Mouse (Mus musculus): ENCODE measurements around the gene Pheta1. TPM values are rescaled to one million over a fixed set of nuclear protein-coding genes. Genes with fewer than 3 reads are reported as not detected.
"Not testable (repeated sequence)": the region's sequence is repeated elsewhere in the genome, so short reads cannot be mapped to it uniquely, and the experiment has no call there.

The Pheta1 gene
- polyA plus RNA-seq, 1 experiment from 2014 or later = 48.1 TPM

GRCm38 (mm10) chr5:121847269-121847668, 1.5 kb upstream of the Pheta1 start:
- Histone ChIP-seq H3K27me3 (peaks cover 28% of the 10 kb centered on the region), H3K36me3 (peaks cover 17% of the 10 kb centered on the region), H3K4me1 (peaks cover 16% of the 10 kb centered on the region)
- not testable (repeated sequence) for ATAC-seq (ENCODE audit: insufficient number of reproducible peaks, insufficient read depth, low FRiP score, low TSS enrichment); H3K27ac ChIP-seq; H3K9me3 ChIP-seq; H3K4me2 ChIP-seq (replicated peaks); H3K4me3 ChIP-seq; H3K9ac ChIP-seq
- 80% methylated on average over 3 of the region's 3 CpGs for WGBS

GRCm38 (mm10) chr5:121848035-121848519, 707 bp upstream of the Pheta1 start:
- H3K4me3 ChIP-seq = peak overlapping the region; percentile 83
- peaks cover 25% of the 10 kb centered on the region for H3K36me3 ChIP-seq
- H3K27ac ChIP-seq = peak overlapping the region; percentile 84
- no peaks in the 10 kb centered on the region for H3K9me3 ChIP-seq
- no peak for ATAC-seq (ENCODE audit: insufficient number of reproducible peaks, insufficient read depth, low FRiP score, low TSS enrichment)
- WGBS = under 1% methylated on average over 17 of the region's 17 CpGs
- peak overlapping the region; percentile 71 for H3K4me2 ChIP-seq (replicated peaks)
- peaks cover 23% of the 10 kb centered on the region for H3K27me3 ChIP-seq
- H3K9ac ChIP-seq = peak overlapping the region; percentile 50
- H3K4me1 ChIP-seq = peaks cover 16% of the 10 kb centered on the region

- ATAC-seq (ENCODE audit: insufficient number of reproducible peaks, insufficient read depth, low FRiP score, low TSS enrichment) = no peak
- peak overlapping the region; percentile 71 for H3K4me2 ChIP-seq (replicated peaks)
- no peak overlapping the region for H3K27ac ChIP-seq
- H3K36me3 ChIP-seq = peaks cover 41% of the 10 kb centered on the region
- peaks cover 8% of the 10 kb centered on the region; the same call in 1 of the 2 replicates for H3K27me3 ChIP-seq
- peaks cover 16% of the 10 kb centered on the region for H3K4me1 ChIP-seq
- H3K9ac ChIP-seq = peak overlapping the region; percentile 80
- WGBS = 38% methylated on average over 20 of the region's 20 CpGs
- H3K4me3 ChIP-seq = peak overlapping the region; percentile 83
- no peaks in the 10 kb centered on the region for H3K9me3 ChIP-seq
Observed at GRCm38 (mm10) chr5:121849478-121850349, 930 bp downstream of the Pheta1 start.

- H3K4me3 ChIP-seq = no peak overlapping the region
- WGBS = 86% methylated on average over 9 of the region's 9 CpGs
- H3K9ac ChIP-seq = no peak overlapping the region
- H3K27me3 ChIP-seq = no peaks in the 10 kb centered on the region
- peaks cover 56% of the 10 kb centered on the region for H3K36me3 ChIP-seq
- no peak overlapping the region for H3K27ac ChIP-seq
- peaks cover 16% of the 10 kb centered on the region for H3K4me1 ChIP-seq
- no peaks in the 10 kb centered on the region for H3K9me3 ChIP-seq
- no peak for ATAC-seq (ENCODE audit: insufficient number of reproducible peaks, insufficient read depth, low FRiP score, low TSS enrichment)
- H3K4me2 ChIP-seq (replicated peaks) = no peak overlapping the region
Observed at GRCm38 (mm10) chr5:121853368-121854051, 4.7 kb downstream of the Pheta1 start.

- Histone ChIP-seq H3K27me3 (no peaks in the 10 kb centered on the region), H3K4me3 (no peak overlapping the region), H3K36me3 (peaks cover 56% of the 10 kb centered on the region), H3K4me1 (peaks cover 12% of the 10 kb centered on the region), H3K9ac (no peak overlapping the region), H3K27ac (no peak overlapping the region), H3K4me2 (replicated peaks) (no peak overlapping the region), H3K9me3 (no peaks in the 10 kb centered on the region)
- 78% methylated on average over 10 of the region's 10 CpGs for WGBS
- ATAC-seq (ENCODE audit: insufficient number of reproducible peaks, insufficient read depth, low FRiP score, low TSS enrichment) = no peak
Observed at GRCm38 (mm10) chr5:121854768-121855167, 6.0 kb downstream of the Pheta1 start.

GRCm38 (mm10) chr5:121856740-121857139, 8.0 kb downstream of the Pheta1 start:
- H3K4me1 ChIP-seq = no peaks in the 10 kb centered on the region
- no peak overlapping the region for H3K4me2 ChIP-seq (replicated peaks)
- H3K36me3 ChIP-seq = peaks cover 53% of the 10 kb centered on the region
- H3K27me3 ChIP-seq = no peaks in the 10 kb centered on the region
- 84% methylated on average over 11 of the region's 11 CpGs for WGBS
- H3K9ac ChIP-seq = no peak overlapping the region
- no peak overlapping the region for H3K27ac ChIP-seq
- H3K4me3 ChIP-seq = no peak overlapping the region
- no peak for ATAC-seq (ENCODE audit: insufficient number of reproducible peaks, insufficient read depth, low FRiP score, low TSS enrichment)
- H3K9me3 ChIP-seq = peaks cover 8% of the 10 kb centered on the region; the same call in 1 of the 2 replicates

GRCm38 (mm10) chr5:121858427-121858826, 9.6 kb downstream of the Pheta1 start:
- Histone ChIP-seq H3K9me3 (peaks cover 8% of the 10 kb centered on the region; the same call in 1 of the 2 replicates), H3K4me2 (replicated peaks) (no peak overlapping the region), H3K4me3 (no peak overlapping the region), H3K4me1 (no peaks in the 10 kb centered on the region), H3K9ac (no peak overlapping the region), H3K27ac (no peak overlapping the region), H3K27me3 (no peaks in the 10 kb centered on the region), H3K36me3 (peaks cover 36% of the 10 kb centered on the region)
- no peak for ATAC-seq (ENCODE audit: insufficient number of reproducible peaks, insufficient read depth, low FRiP score, low TSS enrichment)
- WGBS = 90% methylated on average over 12 of the region's 12 CpGs

GRCm38 (mm10) chr5:121861964-121862363, 13.2 kb downstream of the Pheta1 start:
- H3K27ac ChIP-seq = no peak overlapping the region
- 0 out of 2 replicates have a peak, but pooled peaks cover 4% of the 10 kb centered on the region for H3K4me1 ChIP-seq
- ATAC-seq (ENCODE audit: insufficient number of reproducible peaks, insufficient read depth, low FRiP score, low TSS enrichment) = no peak
- H3K27me3 ChIP-seq = no peaks in the 10 kb centered on the region
- peaks cover 14% of the 10 kb centered on the region for H3K36me3 ChIP-seq
- 48% methylated on average over 5 of the region's 5 CpGs for WGBS
- H3K4me3 ChIP-seq = no peak overlapping the region
- peaks cover 8% of the 10 kb centered on the region; the same call in 1 of the 2 replicates for H3K9me3 ChIP-seq
- H3K9ac ChIP-seq = no peak overlapping the region
- no peak overlapping the region for H3K4me2 ChIP-seq (replicated peaks)

- H3K4me2 ChIP-seq (replicated peaks) = peak overlapping the region; percentile 38
- 0 out of 2 replicates have a peak, but pooled peaks cover 4% of the 10 kb centered on the region for H3K4me1 ChIP-seq
- no peak overlapping the region for H3K27ac ChIP-seq
- no peak overlapping the region for H3K9ac ChIP-seq
- H3K9me3 ChIP-seq = peaks cover 8% of the 10 kb centered on the region; the same call in 1 of the 2 replicates
- 11% methylated on average over 8 of the region's 11 CpGs for WGBS
- ATAC-seq (ENCODE audit: insufficient number of reproducible peaks, insufficient read depth, low FRiP score, low TSS enrichment) = no peak
- peaks cover 8% of the 10 kb centered on the region for H3K36me3 ChIP-seq
- H3K27me3 ChIP-seq = no peaks in the 10 kb centered on the region
- H3K4me3 ChIP-seq = no peak overlapping the region
Observed at GRCm38 (mm10) chr5:121864330-121864729, 15.5 kb downstream of the Pheta1 start.

GRCm38 (mm10) chr5:121867963-121868362, 19.2 kb downstream of the Pheta1 start:
- Histone ChIP-seq H3K9ac (no peak overlapping the region), H3K36me3 (no peaks in the 10 kb centered on the region), H3K4me1 (0 out of 2 replicates have a peak, but pooled peaks cover 4% of the 10 kb centered on the region), H3K27me3 (no peaks in the 10 kb centered on the region), H3K4me2 (replicated peaks) (no peak overlapping the region), H3K9me3 (no peaks in the 10 kb centered on the region), H3K4me3 (no peak overlapping the region), H3K27ac (no peak overlapping the region)
- ATAC-seq (ENCODE audit: insufficient number of reproducible peaks, insufficient read depth, low FRiP score, low TSS enrichment) = no peak
- WGBS = 45% methylated on average over 5 of the region's 5 CpGs

- Histone ChIP-seq H3K4me1 (no peaks in the 10 kb centered on the region), H3K27ac (no peak overlapping the region), H3K36me3 (no peaks in the 10 kb centered on the region), H3K27me3 (no peaks in the 10 kb centered on the region), H3K9me3 (no peaks in the 10 kb centered on the region), H3K4me2 (replicated peaks) (no peak overlapping the region), H3K4me3 (no peak overlapping the region), H3K9ac (no peak overlapping the region)
- ATAC-seq (ENCODE audit: insufficient number of reproducible peaks, insufficient read depth, low FRiP score, low TSS enrichment) = no peak
- 70% methylated on average over 6 of the region's 6 CpGs for WGBS
Observed at GRCm38 (mm10) chr5:121870832-121871231, 22.0 kb downstream of the Pheta1 start.

Data from embryonic facial prominence, embryonic 12.5 days (tissue).